Mouse (Mus musculus): Measurements from ENCODE around the gene Map2k1. TPM values are rescaled to one million over a fixed set of nuclear protein-coding genes. Genes with fewer than 3 reads are reported as not detected.
A peak's percentile ranks its signal among the peaks of the same experiment; 100 is the strongest.
"Not testable (repeated sequence)": the region's sequence is repeated elsewhere in the genome, so short reads cannot be mapped to it uniquely, and the experiment has no call there.

Map2k1 gene
- total RNA-seq, 2 experiments from 2014 or later, result 81.5 to 83.4 TPM

GRCm38 (mm10) chr9:64216641-64217040 is 36.8 kb downstream of the Map2k1 start:
- no peak for DNase-seq (ENCODE audit: low spot score in 2 of 2)

- no peak for DNase-seq (ENCODE audit: low spot score in 2 of 2)
Observed at GRCm38 (mm10) chr9:64216090-64216489, 37.3 kb downstream of the Map2k1 start.

GRCm38 (mm10) chr9:64214452-64214851 is 39.0 kb downstream of the Map2k1 start:
- no peak for DNase-seq (ENCODE audit: low spot score in 2 of 2)

GRCm38 (mm10) chr9:64207509-64208084 is 45.8 kb downstream of the Map2k1 start:
- no peak for DNase-seq (ENCODE audit: low spot score in 2 of 2)

- no peak for DNase-seq (ENCODE audit: low spot score in 2 of 2)
Observed at GRCm38 (mm10) chr9:64202866-64203265, 50.6 kb downstream of the Map2k1 start.

- no peak for DNase-seq (ENCODE audit: low spot score in 2 of 2)
Observed at GRCm38 (mm10) chr9:64202331-64202730, 51.1 kb downstream of the Map2k1 start.

GRCm38 (mm10) chr9:64199897-64200296 is 53.5 kb downstream of the Map2k1 start:
- no peak for DNase-seq (ENCODE audit: low spot score in 2 of 2)

GRCm38 (mm10) chr9:64198763-64199418 is 54.5 kb downstream of the Map2k1 start:
- not testable (repeated sequence) for DNase-seq (ENCODE audit: low spot score in 2 of 2)

- DNase-seq (ENCODE audit: low spot score in 2 of 2), result no peak
Observed at GRCm38 (mm10) chr9:64198068-64198762, 55.2 kb downstream of the Map2k1 start.

GRCm38 (mm10) chr9:64197524-64197923 is 55.9 kb downstream of the Map2k1 start:
- no peak for DNase-seq (ENCODE audit: low spot score in 2 of 2)

- DNase-seq (ENCODE audit: low spot score in 2 of 2), result no peak
Observed at GRCm38 (mm10) chr9:64195554-64195953, 57.9 kb downstream of the Map2k1 start.

- peak in 1 of 2 experiments; percentile 11 for DNase-seq (ENCODE audit: low spot score in 2 of 2)
Observed at GRCm38 (mm10) chr9:64193879-64194278, 59.6 kb downstream of the Map2k1 start.

- no peak for DNase-seq (ENCODE audit: low spot score in 2 of 2)
Observed at GRCm38 (mm10) chr9:64184166-64184840, 69.1 kb downstream of the Map2k1 start.

GRCm38 (mm10) chr9:64183295-64183694 is 70.1 kb downstream of the Map2k1 start:
- not testable (repeated sequence) for DNase-seq (ENCODE audit: low spot score in 2 of 2)

- peak; percentile 85 for DNase-seq (ENCODE audit: low spot score in 2 of 2)
Observed at GRCm38 (mm10) chr9:64178974-64179646, 74.3 kb downstream of the Map2k1 start, which contains the start of gene Snapc5. Gene Snapc5, plus strand, starts transcription at chr9:64179274.

- no peak for DNase-seq (ENCODE audit: low spot score in 2 of 2)
Observed at GRCm38 (mm10) chr9:64178610-64178973, 74.8 kb downstream of the Map2k1 start.

GRCm38 (mm10) chr9:64175378-64175777 is 78.1 kb downstream of the Map2k1 start:
- DNase-seq (ENCODE audit: low spot score in 2 of 2), result no peak

GRCm38 (mm10) chr9:64174766-64175165 is 78.7 kb downstream of the Map2k1 start:
- DNase-seq (ENCODE audit: low spot score in 2 of 2), result no peak

- DNase-seq (ENCODE audit: low spot score in 2 of 2), result no peak
Observed at GRCm38 (mm10) chr9:64174341-64174740, 79.1 kb downstream of the Map2k1 start.

GRCm38 (mm10) chr9:64173666-64174220 is 79.7 kb downstream of the Map2k1 start:
- no peak for DNase-seq (ENCODE audit: low spot score in 2 of 2)
